Mouse (Mus musculus): ENCODE data around the gene Slc9a7.
A peak's percentile ranks its signal among the peaks of the same experiment; 100 is the strongest.

Gene Slc9a7

DNA sequence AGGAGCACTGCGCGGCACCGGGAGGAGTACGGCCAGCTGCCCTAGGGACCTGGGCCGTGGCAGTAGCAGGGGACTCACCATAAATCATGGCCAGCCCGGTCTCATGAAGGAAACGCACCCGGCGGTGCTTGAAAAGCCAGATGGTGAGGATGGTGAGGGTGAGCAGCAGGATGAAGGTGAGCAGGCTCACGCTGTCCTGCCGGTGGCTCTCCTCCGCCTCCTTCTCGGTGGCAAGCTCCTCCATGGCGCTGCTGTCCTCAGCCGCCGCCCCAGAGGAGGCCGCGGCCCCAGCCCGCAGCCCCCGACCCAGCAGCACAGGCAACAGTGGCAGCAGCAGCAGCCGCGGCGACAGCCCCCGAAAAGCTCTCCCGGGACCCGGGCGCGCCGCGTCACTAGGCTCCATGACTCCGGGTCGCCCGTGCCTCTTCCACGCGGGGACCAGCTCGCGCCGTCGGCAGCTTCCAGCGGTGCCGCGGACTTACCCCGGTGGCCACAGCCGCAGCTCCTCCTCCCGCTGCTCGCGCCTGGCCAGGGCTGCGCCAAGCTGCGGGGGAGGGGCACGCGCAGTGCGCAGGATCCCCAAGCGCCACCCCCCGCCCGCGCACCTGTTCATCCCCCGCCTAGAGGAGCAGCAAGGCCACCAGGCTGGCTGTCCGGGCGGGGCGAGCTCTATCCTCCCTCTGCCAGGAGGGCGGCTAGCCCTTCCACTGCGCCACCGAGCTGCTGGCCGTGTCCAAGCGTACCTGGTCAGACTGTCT is at the start of gene Slc9a7:
TSS of gene Slc9a7 (minus strand) at position 526 of the 758 bp plus-strand sequence.
- peak; percentile 53 to 71 for DNase-seq

DNA sequence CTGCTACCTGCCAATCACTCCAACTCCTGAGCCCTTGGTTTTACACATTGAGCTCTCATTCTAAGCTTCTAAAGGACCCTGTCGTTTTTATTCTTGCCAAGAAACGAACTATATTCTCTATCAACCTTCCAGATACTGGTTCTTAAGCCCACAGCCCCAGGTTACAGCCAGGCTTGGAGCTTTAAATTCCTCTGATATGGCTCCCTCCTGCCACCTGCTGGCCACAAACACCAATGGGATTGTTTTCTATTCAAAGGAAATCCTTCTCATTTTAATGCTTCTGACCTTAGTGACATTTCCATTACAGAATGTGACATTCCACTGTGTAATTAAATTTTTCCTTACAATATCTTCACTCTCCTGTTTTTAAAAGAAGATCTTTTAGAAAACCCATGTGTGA is 44.1 kb upstream of the Slc9a7 start:
- peak; percentile 37 to 81 for DNase-seq

DNA sequence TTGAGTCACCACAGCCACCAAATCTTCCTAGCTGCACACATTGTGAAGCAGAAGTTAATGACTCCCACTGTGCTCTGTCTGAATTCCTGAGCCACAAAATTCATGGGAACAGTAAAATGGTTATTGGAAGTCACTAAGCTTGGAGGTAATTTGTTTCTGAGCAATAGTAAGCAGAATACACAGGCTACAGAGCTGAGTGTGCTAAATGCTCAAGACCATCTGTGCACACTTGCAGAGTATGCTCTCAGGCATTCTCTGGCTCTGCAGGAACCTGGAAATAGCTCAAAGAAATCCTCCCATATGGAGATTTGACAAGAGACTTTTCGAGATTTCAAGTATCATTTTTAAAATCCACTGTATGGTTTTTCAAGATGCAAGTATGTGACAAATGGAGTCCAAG is 41.1 kb upstream of the Slc9a7 start:
- no peak for DNase-seq

DNA sequence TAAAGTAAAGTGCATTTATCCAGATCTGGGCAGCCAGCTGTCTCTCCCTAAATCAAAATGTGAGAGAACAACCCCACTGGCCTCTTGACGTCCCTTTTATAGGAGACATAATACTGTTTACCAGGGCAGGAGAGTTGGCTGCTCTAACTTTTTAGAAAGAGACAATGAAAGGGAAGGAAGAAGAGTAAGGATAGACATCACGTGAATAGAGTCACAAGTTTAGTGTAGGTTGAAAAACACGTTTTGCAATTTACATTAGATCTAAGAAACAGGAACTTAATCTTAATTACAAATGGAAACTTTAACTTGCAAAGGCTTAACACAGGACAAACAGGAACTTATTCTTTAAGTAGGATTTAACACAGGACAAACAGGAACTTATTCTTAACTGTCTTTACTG is 15.6 kb upstream of the Slc9a7 start:
- DNase-seq, result no peak

DNA sequence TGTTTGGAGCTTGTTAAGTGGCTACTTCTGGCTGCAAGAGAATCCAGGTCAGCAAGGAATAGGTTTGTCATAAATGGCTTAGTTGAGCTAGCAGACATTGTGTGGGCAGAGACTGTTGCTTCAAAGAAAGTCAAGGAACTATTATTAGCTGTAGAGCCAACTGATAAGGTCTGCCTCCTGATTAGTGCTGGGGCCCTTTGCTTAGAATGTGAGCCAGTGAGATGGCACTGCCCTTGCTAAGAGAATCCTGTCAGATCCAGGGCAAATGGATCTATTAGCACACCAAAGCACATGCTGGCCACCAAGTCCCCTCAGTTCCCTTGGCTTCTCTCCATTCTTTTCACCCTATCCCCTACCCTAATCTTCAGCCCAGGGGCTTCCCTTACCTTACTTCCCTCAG is 14.3 kb upstream of the Slc9a7 start:
- no peak for DNase-seq

DNA sequence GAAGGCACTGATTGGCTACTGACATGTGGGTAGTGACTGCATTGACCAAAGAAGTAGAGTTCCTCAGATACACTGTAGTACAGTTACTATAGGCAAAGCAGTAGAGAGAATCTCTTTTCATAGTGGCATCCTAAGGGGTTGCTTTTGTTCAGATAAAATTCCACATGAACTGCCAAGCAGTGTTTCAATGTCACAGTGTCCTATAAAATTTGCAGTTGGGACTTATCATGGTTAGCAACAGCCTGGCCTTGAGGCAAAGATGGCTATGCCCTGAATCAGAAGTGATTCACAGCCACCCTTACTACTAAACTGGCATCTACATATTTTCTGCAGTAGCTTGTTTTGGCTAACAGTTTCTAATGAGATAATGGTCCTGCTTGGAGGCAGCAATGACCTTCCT is 11.7 kb upstream of the Slc9a7 start:
- no peak for DNase-seq

DNA sequence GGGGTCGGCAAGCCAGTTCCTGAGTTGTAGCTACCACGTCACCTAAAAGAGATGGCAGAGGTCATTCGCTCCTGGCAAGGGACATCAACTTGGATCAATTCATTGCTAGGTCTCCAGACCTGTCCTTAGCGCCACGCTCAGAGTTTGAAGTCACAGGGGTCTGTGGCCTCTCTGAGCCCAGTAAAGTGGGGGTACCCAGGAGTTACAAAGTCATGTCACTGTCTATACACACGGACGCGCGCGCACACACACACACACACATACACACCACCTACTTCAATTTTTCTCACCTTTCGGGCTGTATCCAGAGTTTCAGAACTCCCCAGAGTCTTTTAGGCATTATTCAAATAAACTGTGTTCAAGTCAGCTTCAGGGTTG is 422 bp upstream of the Slc9a7 start:
- no peak for DNase-seq

DNA sequence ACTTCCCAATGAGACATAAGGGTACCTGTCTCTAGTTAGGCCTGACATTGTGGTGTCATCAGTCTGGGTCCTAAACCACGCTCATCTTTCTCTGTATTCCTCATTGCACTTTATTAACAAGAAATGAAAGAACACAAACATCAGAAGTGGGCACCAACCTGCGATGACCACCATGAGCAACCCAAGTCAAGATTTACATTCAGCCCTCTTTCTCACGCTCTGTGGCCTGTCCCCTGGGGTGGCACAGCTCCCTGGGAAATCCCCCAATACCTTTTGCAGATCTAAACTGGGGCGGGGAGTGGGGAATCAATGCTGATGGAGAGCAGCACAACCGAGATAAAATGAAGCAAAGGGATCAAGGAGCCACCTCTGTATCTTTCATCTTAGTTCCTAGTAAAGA is 892 bp downstream of the Slc9a7 start:
- no peak for DNase-seq

DNA sequence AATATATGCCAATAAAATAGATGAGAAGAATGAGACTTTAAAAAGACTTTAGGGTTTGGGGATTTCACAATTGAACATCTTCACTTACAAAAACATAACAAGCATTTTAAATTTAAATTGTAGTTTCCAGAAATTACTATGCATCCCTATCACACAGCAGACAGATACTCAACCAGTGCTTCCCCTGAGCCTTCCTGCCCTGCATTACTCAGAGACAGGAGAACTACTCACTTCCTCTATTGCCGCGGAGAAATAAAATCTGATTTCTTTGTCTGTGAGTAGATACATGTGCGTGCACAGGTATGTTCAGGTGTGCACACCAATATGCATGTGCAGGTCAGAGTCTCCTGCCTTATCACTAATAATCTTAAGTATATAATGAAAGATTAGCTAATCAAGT is 2.9 kb downstream of the Slc9a7 start:
- DNase-seq, result no peak

DNA sequence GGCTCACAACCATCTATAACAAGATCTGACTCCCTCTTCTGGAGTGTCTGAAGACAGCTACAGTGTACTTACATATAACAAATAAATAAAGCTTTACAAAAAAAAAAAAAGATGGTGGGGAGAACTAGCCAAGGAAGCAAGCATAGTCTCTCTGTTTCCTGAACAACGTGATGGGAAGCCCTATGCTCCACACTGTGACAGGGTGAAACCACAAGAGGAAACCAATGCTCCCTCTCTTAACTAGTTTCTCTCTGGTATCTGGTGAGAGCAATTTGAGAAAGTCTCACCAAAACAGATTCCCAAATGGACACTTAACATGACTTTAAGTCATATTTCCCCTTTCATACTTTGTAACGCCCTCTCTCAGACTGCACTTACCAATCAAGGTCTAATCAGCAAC is 5.4 kb downstream of the Slc9a7 start:
- no peak for DNase-seq

DNA sequence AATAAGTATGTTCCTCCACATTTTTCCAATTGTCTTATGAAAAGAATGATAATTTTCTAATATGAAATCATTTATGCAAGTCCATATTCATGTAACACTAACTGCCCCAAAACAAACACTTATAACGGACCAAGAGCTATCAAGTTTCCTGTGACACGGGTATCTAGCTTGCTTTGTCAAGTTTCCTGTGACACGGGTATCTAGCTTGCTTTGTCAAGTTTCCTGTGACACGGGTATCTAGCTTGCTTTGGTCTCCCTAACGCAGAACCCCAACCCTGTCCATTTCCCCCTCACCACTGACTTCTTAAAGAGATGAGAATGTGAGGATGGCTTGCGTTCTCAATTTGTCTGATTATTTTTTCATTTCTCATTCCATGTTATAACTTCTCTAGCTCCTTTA is 12.2 kb downstream of the Slc9a7 start:
- no peak for DNase-seq

DNA sequence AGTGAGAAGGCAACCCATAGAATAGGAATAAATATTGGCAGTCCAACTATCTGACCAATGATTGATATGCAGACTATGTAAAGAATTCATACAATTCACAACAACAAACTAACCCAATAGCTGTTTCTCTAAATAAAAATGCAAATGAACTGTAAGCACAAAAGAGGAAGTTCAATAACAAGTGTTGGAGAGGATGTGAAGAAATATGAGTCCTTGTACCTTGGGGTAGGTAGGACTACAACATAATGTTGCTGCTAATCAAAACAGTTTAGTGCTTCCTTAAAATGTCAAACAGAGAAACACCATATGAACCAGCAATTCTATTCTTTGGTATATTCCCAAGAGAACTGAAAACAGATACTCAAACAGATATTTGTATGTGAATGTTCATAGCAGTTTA is 17.8 kb downstream of the Slc9a7 start:
- no peak for DNase-seq

DNA sequence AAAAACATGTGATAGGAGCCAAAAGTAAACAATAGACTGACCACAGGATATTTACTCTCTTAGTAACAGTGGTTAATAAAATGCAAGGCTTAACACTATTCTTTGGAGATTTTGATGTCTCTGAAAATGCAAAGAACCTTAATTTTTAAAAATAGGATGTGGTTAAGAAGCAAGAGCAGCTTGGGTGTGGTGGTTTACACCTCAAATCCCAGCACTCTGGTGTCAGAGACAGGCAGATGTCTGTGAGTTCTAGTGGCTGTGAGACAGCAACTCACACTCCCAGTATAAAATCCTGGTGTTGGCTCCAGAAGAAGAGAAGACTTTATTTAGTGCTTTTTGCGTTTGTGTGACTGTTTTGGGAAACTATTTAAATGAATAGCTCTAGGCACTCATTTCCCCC is 19.6 kb downstream of the Slc9a7 start:
- no peak for DNase-seq

DNA sequence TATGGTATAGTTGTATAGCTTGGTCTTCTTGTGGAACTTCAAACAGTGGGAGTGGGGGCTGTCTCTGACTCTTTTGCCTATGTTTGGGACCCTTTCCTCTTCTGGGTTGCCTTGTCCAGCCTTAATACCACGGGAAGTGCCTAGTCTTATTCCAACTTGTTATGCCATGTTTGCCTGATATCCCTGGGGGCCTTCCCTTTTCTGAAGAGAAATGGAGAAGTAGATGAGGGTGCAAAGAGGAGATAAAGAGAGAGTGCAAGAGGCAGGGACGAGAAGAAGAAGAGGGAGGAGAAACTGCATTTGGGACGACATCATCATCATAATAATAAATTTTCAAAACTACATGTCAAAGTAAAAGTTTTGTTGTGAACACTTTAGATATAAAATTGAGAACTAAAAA is 21.6 kb downstream of the Slc9a7 start:
- no peak for DNase-seq

DNA sequence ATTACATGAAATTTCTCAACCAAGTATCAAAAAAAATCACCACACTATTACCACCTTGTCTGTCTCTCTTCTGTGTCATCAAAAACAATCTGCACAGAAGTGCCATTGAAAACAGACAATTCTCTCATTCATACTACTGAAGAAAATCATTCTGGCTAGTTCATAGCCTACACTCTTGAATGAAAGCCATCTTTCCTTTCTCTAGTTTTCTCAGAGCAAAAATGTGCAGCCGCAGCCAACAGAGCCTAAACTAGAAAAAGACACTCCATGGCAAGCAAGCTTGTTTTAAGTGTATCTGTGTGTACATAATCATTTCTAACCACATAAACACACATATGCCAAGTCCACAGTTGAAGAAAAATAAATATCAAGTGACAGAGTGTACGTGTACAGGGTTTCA is 27.2 kb downstream of the Slc9a7 start:
- no peak for DNase-seq

DNA sequence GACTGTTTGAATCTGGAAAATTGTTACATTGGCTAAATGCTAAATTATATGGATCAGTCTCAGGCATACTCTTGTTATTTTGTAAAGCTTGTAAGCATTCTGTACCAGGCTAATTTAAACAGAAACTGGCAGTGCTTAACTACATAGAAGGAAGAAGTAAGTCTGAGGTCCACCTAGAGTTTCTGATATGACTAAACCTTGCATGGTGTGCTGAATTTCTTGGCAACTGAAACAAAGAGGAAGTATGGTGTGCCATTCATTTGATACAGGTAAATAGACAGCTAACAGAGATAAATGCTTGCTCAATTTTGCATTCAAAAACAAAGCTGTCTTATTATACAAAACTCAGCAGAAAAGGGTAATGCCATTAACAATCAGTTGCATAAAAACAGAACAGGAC is 63.5 kb downstream of the Slc9a7 start:
- DNase-seq, result no peak

DNA sequence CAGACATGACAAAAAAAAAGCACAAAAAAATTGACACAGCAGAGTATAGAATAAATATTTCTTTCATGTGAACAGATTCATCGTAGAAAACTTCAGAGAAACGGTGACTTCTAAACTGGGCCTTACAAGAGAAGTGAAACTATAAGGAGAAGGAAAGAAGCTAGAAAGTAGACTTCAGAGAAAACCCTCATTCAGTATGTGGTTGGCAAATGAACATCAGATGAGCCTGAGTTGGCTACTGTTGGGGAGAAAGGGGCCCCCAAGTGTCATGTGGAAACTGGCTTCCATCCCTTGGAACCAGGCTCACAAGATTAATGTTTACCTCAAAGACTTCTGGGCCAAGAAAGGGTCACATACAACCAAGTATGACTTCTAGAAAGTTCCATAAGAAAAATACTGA is 70.1 kb downstream of the Slc9a7 start:
- no peak for DNase-seq

DNA sequence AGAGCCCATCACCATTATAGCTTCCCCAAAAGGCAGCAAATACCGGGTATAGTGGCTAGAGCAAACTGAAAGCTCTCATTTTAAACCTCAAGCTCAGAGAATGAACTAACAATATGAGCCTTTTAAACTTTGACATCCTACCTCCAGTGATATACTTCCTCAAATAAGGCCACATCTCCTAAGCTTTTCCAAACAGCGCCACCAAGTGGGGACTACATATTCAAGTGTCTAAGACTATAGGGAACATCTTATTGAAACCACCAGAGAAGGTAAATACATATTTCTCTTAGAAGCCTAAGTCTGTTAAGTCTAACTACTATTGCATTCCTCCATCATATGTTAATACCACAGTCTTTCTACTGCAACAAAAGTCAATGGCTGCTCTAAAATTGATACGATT is 106.0 kb downstream of the Slc9a7 start:
- peak in 1 of 2 experiments; percentile 2 for DNase-seq

DNA sequence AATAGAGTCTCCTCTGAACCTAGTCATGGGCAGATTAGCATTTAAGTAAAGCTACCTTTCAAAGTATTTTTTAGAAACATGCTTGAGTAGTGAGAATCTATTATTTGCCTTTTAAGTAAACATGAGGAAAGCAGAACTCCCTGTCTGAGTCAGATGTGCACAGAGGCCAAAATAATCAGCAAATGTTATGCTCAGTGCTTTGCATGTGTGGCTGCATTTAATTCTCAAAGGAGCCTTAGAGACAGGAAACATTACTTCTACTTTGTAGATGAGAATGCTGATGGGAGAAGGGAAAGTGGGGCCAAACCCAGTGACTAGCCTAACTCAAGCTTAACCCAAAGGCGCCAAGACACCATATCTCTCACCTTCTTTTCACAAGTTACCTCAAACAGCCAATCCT is 114.8 kb downstream of the Slc9a7 start:
- DNase-seq, result no peak

DNA sequence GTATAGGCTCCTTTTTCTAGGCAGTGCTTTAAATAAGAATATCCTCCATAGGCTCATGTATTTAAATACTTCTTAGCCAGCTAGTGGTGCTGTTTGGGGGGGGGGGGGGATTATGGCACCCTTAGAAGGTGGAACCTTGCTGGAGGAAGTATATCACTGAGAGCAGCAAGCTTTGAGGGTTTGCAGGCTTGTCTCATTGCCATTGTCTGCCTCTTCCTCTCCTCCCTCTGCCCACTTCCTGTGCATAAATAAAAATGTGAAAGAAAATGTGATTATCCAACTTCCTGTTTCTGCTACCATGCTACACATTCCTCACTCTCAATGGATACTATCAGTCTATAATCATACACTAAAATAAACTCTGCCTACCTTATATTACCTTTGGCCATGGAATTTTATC is 123.2 kb downstream of the Slc9a7 start:
- DNase-seq, result no peak

DNA sequence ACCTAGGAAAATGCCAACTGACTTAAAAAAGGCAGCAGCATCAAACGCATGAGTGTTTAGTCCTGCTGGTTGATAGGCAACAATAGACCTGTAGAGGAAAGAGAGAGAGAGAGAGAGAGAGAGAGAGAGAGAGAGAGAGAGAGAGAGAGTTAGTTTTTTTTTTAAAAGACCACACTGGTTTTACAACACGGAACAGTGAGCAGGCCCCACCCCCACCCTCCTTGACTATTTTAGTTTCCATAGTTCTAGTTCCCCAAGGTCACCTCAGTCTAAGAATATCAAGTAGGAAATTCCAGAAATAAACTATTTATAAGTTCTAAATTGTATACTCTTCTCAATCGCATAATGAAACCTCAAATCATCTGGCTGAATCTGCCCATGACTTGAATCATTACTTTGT is 126.6 kb downstream of the Slc9a7 start:
- no peak for DNase-seq

DNA sequence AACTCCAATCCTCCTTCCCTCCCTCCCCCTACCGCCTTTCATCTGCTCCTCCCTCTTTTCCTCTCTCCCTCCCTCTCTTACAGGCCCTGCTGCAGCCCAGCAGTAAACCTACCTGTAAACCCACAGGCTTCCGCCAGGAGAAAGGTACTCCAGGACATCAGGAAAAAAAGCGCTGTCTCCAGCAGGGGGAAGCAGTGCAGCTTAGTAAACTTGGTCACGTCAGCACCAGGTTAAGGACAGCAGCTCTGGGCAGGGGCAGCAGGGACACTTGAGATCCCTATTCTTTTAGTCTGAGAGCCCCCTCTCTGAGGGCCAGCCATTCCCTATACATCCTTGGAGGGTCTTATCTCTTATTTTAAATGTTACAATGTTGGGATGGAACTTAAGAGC is 129.3 kb downstream of the Slc9a7 start:
- peak; percentile 67 to 83 for DNase-seq

DNA sequence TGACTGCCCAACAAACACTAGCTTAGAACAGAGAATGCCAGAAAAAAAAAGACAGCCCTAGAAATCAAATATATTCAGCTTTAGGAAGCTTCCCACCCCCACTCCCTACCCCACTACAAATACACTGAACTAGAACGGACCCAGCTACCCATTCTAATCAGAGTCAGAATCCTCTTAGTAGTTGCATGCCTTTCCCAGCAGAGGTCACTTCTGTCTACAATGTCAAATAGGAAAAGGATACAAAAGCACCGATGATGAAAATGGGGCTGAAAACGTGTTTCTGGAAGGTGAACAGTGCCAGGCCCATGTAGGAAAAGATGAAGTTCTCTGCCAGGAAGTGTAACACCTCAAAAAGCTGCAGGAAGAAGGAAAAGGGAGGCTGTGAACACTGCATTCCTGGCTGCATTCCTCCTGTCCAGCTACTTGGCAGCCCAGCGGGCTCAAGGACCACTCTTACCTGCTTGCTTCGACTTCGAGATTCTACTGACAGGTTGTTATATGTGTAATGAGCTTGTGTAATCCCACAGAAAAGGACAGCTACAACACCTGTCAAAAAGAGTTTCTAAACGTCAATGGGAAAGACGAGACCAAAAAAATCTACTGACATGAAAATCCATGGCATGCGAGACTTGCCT is 129.8 kb downstream of the Slc9a7 start:
- peak in 1 of 2 experiments; percentile 7 for DNase-seq

DNA sequence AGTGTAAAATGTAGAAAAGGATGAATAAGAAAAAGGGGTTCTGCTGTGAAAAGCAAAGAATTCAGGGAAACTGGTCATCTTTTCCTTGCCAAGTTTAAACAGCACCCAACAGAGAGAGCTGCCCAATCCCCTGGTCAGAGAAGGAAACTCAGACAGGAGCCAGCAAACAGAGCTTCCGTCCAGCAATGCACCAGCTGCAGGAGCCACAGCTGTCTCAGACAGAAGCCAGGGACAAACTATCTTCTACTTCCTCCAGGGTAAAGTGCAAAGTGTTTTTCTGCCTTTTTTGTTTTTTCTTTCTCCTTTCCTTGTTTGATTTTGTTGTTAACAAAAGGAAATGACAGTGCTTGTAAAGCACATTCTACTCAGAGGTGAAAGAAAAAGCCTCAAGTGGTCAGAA is 131.3 kb downstream of the Slc9a7 start:
- DNase-seq, result peak; percentile 4 to 9

DNA sequence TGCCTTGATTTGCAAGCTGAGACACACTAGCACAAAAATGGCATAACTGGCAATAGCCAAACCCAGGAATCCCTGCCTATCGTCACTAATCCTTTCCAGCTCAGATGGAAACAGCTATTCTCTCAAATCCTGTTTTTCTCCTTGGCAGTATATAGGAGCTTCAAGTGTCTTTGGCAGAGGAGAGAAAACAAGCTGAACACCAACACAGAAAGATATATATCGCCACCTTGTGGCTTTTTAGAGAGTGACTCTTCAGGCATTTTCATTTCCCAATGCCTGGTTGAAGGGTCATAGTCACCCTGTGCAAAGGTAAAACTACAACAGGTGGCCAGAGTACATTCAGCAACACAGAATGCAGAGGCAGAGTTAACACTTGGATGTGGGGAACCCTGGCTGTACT is 134.1 kb downstream of the Slc9a7 start:
- peak; percentile 8 to 19 for DNase-seq
